Comparison of ENCODE assay signal across 8 mouse cellular contexts in the genomic region with DNA sequence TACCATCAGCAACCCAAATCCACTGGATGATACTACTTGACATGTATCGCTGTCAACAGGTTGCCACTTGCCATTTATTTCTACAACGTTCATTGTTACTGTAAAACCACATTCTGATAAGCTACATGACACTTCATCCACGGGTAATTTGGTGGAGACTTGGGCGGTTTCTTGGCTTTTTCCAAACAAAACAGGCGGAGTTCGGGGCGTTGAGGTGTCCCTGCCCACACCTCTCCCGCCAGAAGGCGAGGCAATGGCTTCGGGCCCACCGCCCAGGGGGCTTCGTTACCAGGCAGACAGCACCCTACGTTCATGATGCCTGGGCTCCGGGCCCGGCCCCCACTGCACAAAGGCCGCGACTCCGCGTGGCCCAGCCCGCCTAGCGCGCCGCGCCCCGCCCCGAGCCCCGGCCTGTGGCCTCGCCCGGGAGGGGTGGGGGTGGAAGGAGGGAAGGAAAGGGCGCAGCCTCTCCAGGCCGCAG. TPM values are rescaled to one million over a fixed set of nuclear protein-coding genes. Genes with fewer than 3 reads are reported as not detected.
A peak's percentile ranks its signal among the peaks of the same experiment; 100 is the strongest.
DNase-seq lines count a peak whose midpoint lies in the region; ATAC-seq and TF ChIP-seq lines count a peak whose summit lies in the region.

No protein-coding gene starts in this region.

- H3K4me2 ChIP-seq in liver, embryonic 14.5 days (ENCODE audit: low read depth): peak overlapping the region; percentile 89
- H3K4me2 ChIP-seq in myocyte (ENCODE audit: low read depth): peak overlapping the region; percentile 90

- TF ChIP-seq EP300 in liver, embryonic 14.5 days (IDR thresholded peaks at IDR 0.05; ENCODE audit: low read depth): no peak

- TF ChIP-seq CTCF in layer of hippocampus, adult 2 months (conservative IDR thresholded peaks at IDR 0.05): no peak
- no peak for TF ChIP-seq CTCF in G1E (IDR thresholded peaks at IDR 0.05; ENCODE audit: low read depth, low read length)
- no peak for TF ChIP-seq CTCF in liver, embryonic 14.5 days (IDR thresholded peaks at IDR 0.05; ENCODE audit: low read depth)

- H3K36me3 ChIP-seq in G1E (replicated peaks) (peaks cover 45% of the 10 kb centered on the region), myocyte (ENCODE audit: control insufficient read depth, insufficient read depth) (peaks cover 20% of the 10 kb centered on the region)
- H3K36me3 ChIP-seq in hindbrain, embryonic 10.5 days: peaks cover 41% of the 10 kb centered on the region
- peaks cover 37% of the 10 kb centered on the region for H3K36me3 ChIP-seq in liver, embryonic 14.5 days (replicated peaks; ENCODE audit: control insufficient read depth, insufficient read depth, low read depth)

- H3K4me3 ChIP-seq in layer of hippocampus, adult 2 months: peak overlapping the region; percentile 67
- peak overlapping the region; percentile 90 for H3K4me3 ChIP-seq in G1E (ENCODE audit: low read depth, low read length)
- H3K4me3 ChIP-seq in hindbrain, embryonic 10.5 days: peak overlapping the region; percentile 99
- peak overlapping the region; percentile 72 to 76 for H3K4me3 ChIP-seq in liver, embryonic 14.5 days (ENCODE audit: insufficient read depth in 1 of 2, low read depth in 2 of 2, low read length in 2 of 2)
- peak overlapping the region; percentile 53 for H3K4me3 ChIP-seq in myocyte

- H3K9ac ChIP-seq in liver, embryonic 14.5 days (replicated peaks): peak overlapping the region; percentile 68

- under 1% methylated on average over 30 of the region's 31 CpGs for WGBS in hindbrain, embryonic 10.5 days
- under 1% methylated on average over 28 of the region's 31 CpGs for WGBS in liver, embryonic 14.5 days (ENCODE audit: insufficient replicate concordance)

- H3K27ac ChIP-seq in layer of hippocampus, adult 2 months: peak overlapping the region; percentile 85
- H3K27ac ChIP-seq in hindbrain, embryonic 10.5 days: peak overlapping the region; percentile 99
- peak overlapping the region; percentile 70 for H3K27ac ChIP-seq in liver, embryonic 14.5 days

- peak; percentile 42 to 51 for DNase-seq in layer of hippocampus, adult 2 months (ENCODE audit: low spot score in 2 of 2)
- no peak for DNase-seq in layer of hippocampus, adult 9-11 months
- DNase-seq in G1E (ENCODE audit: low spot score): peak; percentile 80
- DNase-seq in c-Kit-positive CD71-positive TER-119-negative erythroid progenitor cells, embryonic 14.5 days (ENCODE audit: low read depth): peak; percentile 53
- DNase-seq in hindbrain, embryonic 10.5 days (ENCODE audit: low spot score): no peak
- peak; percentile 62 to 68 (median 63) for DNase-seq in liver, embryonic 14.5 days (ENCODE audit: low read depth in 3 of 3, low spot score in 3 of 3)
- DNase-seq in yolk sac, embryonic 10.5 days (ENCODE audit: low spot score): no peak

- peaks cover 42% of the 10 kb centered on the region for H3K4me1 ChIP-seq in G1E (ENCODE audit: insufficient read depth, low read depth, low read length)
- peaks cover 34% of the 10 kb centered on the region for H3K4me1 ChIP-seq in hindbrain, embryonic 10.5 days (replicated peaks)
- peaks cover 16 to 18% of the 10 kb centered on the region in 2 experiments for H3K4me1 ChIP-seq in liver, embryonic 14.5 days (replicated peaks; ENCODE audit: control insufficient read depth in 2 of 2, insufficient read depth in 2 of 2, low read length in 1 of 2)

- no peaks in the 10 kb centered on the region for H3K9me3 ChIP-seq in G1E (replicated peaks)
- H3K9me3 ChIP-seq in hindbrain, embryonic 10.5 days: no peaks in the 10 kb centered on the region
- no peaks in the 10 kb centered on the region for H3K9me3 ChIP-seq in liver, embryonic 14.5 days (ENCODE audit: control insufficient read depth, low read length)

- no peak for TF ChIP-seq POLR2A in myocyte (IDR thresholded peaks at IDR 0.05; ENCODE audit: insufficient read length, low read depth)

- H3K79me2 ChIP-seq in myocyte (ENCODE audit: control insufficient read depth, insufficient read depth): peaks cover 44% of the 10 kb centered on the region

- H3ac ChIP-seq in myocyte (ENCODE audit: control insufficient read depth, insufficient read length): peak overlapping the region; percentile 59

- ATAC-seq in G1E (ENCODE audit: extremely low read depth, insufficient number of reproducible peaks, low FRiP score, poor library complexity, severe bottlenecking): no peak
- peak; percentile 90 for ATAC-seq in liver, embryonic 14.5 days (ENCODE audit: insufficient read depth)

- H3K27me3 ChIP-seq in G1E (ENCODE audit: insufficient read depth, low read length) (no peaks in the 10 kb centered on the region), myocyte (ENCODE audit: control insufficient read depth, insufficient read depth, insufficient read length) (no peaks in the 10 kb centered on the region)
- no peaks in the 10 kb centered on the region for H3K27me3 ChIP-seq in hindbrain, embryonic 10.5 days (ENCODE audit: insufficient read depth, poor library complexity, severe bottlenecking)
- H3K27me3 ChIP-seq in liver, embryonic 14.5 days (ENCODE audit: control insufficient read depth, insufficient read depth, low read length): no peaks in the 10 kb centered on the region

TF ChIP-seq in myocyte, 11 proteins besides CTCF, POLR2A, EP300 and RAD21:
- TF ChIP-seq SRF (IDR thresholded peaks at IDR 0.05; ENCODE audit: control insufficient read depth, insufficient read length, low read depth) (no peak), MYOG (IDR thresholded peaks at IDR 0.05; ENCODE audit: control insufficient read depth in 1 of 3, insufficient read depth in 1 of 3, insufficient read length in 2 of 3, low read depth in 2 of 3) (peak in 1 of 3 experiments; percentile 4)
TF ChIP-seq in myocyte: peak in this region for 1.

RNA-seq across cellular contexts. Expression of gene Dgcr8, which starts 0.4 kb away (rescaled TPM):
- total RNA-seq in layer of hippocampus, adult 2 months (2021): 10 to 100 TPM; 46.1 to 46.7 TPM
- 52.8 and 52.9 TPM in 2 replicates for total RNA-seq in G1E (2014; fragmentation: Nextera tagmentation)
- total RNA-seq in G1E (2017): 45.9 and 52.7 TPM in 2 replicates
- 5.9 and 9.8 TPM in 2 replicates for polyA plus RNA-seq in G1E (2012)
- 37.4 and 45.4 TPM in 2 replicates for polyA plus RNA-seq in hindbrain, embryonic 10.5 days (2016; fragmentation: Nextera tagmentation; extraction: Ambion mirVana)
- polyA plus RNA-seq in liver, embryonic 14.5 days (2012; rRNA removed): 15.5 and 23.4 TPM in 2 replicates
- polyA plus RNA-seq in liver, embryonic 14.5 days (2014; fragmentation: Nextera tagmentation; extraction: Ambion mirVana): 8.8 and 10.4 TPM in 2 replicates
- polyA plus RNA-seq in myocyte (2012; fragmentation: generic; extraction: Trizol): 11.9 TPM

RNA-seq across cellular contexts. Expression of gene Gm49776, which starts 30.5 kb away (rescaled TPM):
- not detected for total RNA-seq in layer of hippocampus, adult 2 months (2021)
- not detected in 2 replicates for total RNA-seq in G1E (2014; fragmentation: Nextera tagmentation)
- 0.35 TPM in 1 of 2 replicates, not detected in the other for total RNA-seq in G1E (2017)
- polyA plus RNA-seq in G1E (2012): not detected in 2 replicates
- 0.72 TPM in 1 of 2 replicates, not detected in the other for polyA plus RNA-seq in hindbrain, embryonic 10.5 days (2016; fragmentation: Nextera tagmentation; extraction: Ambion mirVana)
- 0.18 and 0.40 TPM in 2 replicates for polyA plus RNA-seq in liver, embryonic 14.5 days (2012; rRNA removed)
- 1.3 and 1.9 TPM in 2 replicates for polyA plus RNA-seq in liver, embryonic 14.5 days (2014; fragmentation: Nextera tagmentation; extraction: Ambion mirVana)
- polyA plus RNA-seq in myocyte (2012; fragmentation: generic; extraction: Trizol): 0.08 TPM

RNA-seq across cellular contexts. Expression of gene Ranbp1, which starts 40.1 kb away (rescaled TPM):
- total RNA-seq in layer of hippocampus, adult 2 months (2021): 10 to 100 TPM; 93.6 to 98.0 TPM
- total RNA-seq in G1E (2014; fragmentation: Nextera tagmentation): 543 and 645 TPM in 2 replicates
- total RNA-seq in G1E (2017): 405 and 431 TPM in 2 replicates
- polyA plus RNA-seq in G1E (2012): 1,262 and 1,589 TPM in 2 replicates
- 1,091 and 1,220 TPM in 2 replicates for polyA plus RNA-seq in hindbrain, embryonic 10.5 days (2016; fragmentation: Nextera tagmentation; extraction: Ambion mirVana)
- 86.2 and 148 TPM in 2 replicates for polyA plus RNA-seq in liver, embryonic 14.5 days (2012; rRNA removed)
- polyA plus RNA-seq in liver, embryonic 14.5 days (2014; fragmentation: Nextera tagmentation; extraction: Ambion mirVana): 338 and 364 TPM in 2 replicates
- polyA plus RNA-seq in myocyte (2012; fragmentation: generic; extraction: Trizol): 150 TPM

RNA-seq across cellular contexts. Expression of gene Trmt2a, which starts 40.1 kb away (rescaled TPM):
- total RNA-seq in layer of hippocampus, adult 2 months (2021): 10 to 100 TPM; 51.1 to 54.9 TPM
- total RNA-seq in G1E (2014; fragmentation: Nextera tagmentation) (72.5 and 76.6 TPM in 2 replicates), G1E (2017) (107 and 122 TPM in 2 replicates)
- polyA plus RNA-seq in G1E (2012) (86.8 and 91.4 TPM in 2 replicates), myocyte (2012; fragmentation: generic; extraction: Trizol) (47.8 TPM)
- 130 and 133 TPM in 2 replicates for polyA plus RNA-seq in hindbrain, embryonic 10.5 days (2016; fragmentation: Nextera tagmentation; extraction: Ambion mirVana)
- 44.4 and 51.8 TPM in 2 replicates for polyA plus RNA-seq in liver, embryonic 14.5 days (2012; rRNA removed)
- polyA plus RNA-seq in liver, embryonic 14.5 days (2014; fragmentation: Nextera tagmentation; extraction: Ambion mirVana): 46.2 and 47.9 TPM in 2 replicates

RNA-seq across cellular contexts. Expression of gene Zdhhc8, which starts 53.7 kb away (rescaled TPM):
- 10 to 100 TPM; 72.0 to 84.1 TPM for total RNA-seq in layer of hippocampus, adult 2 months (2021)
- total RNA-seq in G1E (2014; fragmentation: Nextera tagmentation): 0.45 and 1.5 TPM in 2 replicates
- 0.46 and 0.71 TPM in 2 replicates for total RNA-seq in G1E (2017)
- 4.7 and 5.7 TPM in 2 replicates for polyA plus RNA-seq in G1E (2012)
- 13.0 and 13.7 TPM in 2 replicates for polyA plus RNA-seq in hindbrain, embryonic 10.5 days (2016; fragmentation: Nextera tagmentation; extraction: Ambion mirVana)
- 2.9 and 3.9 TPM in 2 replicates for polyA plus RNA-seq in liver, embryonic 14.5 days (2012; rRNA removed)
- polyA plus RNA-seq in liver, embryonic 14.5 days (2014; fragmentation: Nextera tagmentation; extraction: Ambion mirVana): 0.88 and 1.2 TPM in 2 replicates
- 26.1 TPM for polyA plus RNA-seq in myocyte (2012; fragmentation: generic; extraction: Trizol)

Comparison
In these comparisons a context has a peak if more than half of its experiments do, and no peak if none do; other contexts are left out.
1. DNase-seq: peak in layer of hippocampus, adult 2 months (2 of 2), G1E (single experiment), c-Kit-positive CD71-positive TER-119-negative erythroid progenitor cells, embryonic 14.5 days (single experiment) and liver, embryonic 14.5 days (3 of 3); none in layer of hippocampus, adult 9-11 months (single experiment), hindbrain, embryonic 10.5 days (single experiment) and yolk sac, embryonic 10.5 days (single experiment).
2. Peak in every context shown above with its lines, with median percentiles within 50 percentile points of each other: H3K27ac ChIP-seq and H3K4me3 ChIP-seq.